Mouse (Mus musculus) C2C12 (cell line): ENCODE results near the gene Ttll1.

Experiments
- CTCF ChIP-seq: IDR thresholded peaks from one replicate; pipeline ENCODE4 v1.5.1; 2011; ENCODE audit not compliant: control insufficient read depth, insufficient read depth, insufficient read length
- MAX ChIP-seq: IDR thresholded peaks from one replicate; pipeline ENCODE4 v1.6.1; 2011; ENCODE audit warnings: mild to moderate bottlenecking, control low read depth
- USF1 ChIP-seq: IDR thresholded peaks from one replicate; pipeline ENCODE4 v1.6.1; 2011; ENCODE audit warnings: low read depth, mild to moderate bottlenecking, control low read depth, moderate library complexity

DNA sequence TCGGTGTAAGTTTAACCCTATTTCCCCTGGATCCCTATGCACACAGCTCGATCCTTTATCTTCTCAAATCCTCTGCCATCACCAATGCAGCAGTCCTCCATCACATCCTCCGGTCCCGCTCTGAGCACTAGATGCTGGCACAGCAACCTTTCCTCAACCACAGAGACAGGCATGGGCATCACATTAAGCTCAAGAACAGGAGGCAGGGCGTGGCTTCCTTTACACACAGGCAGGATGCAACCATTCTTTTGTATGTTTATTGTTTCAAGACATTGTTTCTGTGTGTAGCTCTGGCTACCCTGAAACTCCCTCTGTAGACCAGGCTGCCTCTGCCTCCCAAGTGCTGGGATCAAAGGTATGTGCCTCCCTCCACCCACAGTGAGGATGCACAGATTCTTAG is 55.1 kb downstream of the Ttll1 start:
- TF ChIP-seq CTCF: no peak
- no peak for TF ChIP-seq MAX
- no peak for TF ChIP-seq USF1
